Mouse (Mus musculus) ovary, postnatal 36 days (tissue): Measurements from ENCODE around the gene Bsg.
"Not testable (repeated sequence)": the region's sequence is repeated elsewhere in the genome, so short reads cannot be mapped to it uniquely, and the experiment has no call there.

Experiments used
- DNase-seq: peaks from one replicate; pipeline ENCODE4 v3.0.0; 2022; ENCODE audit warnings: low spot score, mixed read lengths

Bsg gene

DNA sequence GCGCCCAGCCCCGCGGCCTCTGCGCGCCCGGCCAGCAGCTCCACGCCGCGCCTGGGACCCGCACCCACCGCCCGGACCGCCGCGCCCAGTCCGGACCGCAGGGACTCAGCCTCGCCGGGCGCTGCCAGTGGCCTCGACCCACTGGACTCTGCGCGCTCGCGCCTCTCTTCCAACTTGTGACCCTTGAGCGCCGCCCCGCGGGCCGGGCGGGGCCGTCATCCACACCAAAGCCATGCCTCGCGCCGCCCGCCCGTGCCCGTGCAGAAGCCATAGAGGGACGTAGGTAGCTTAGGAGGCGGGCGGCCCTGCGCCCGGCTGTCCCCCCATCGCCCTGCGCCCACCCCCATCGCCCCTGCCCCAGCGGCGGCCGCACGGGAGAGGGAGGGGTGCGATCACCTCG, 31.1 kb downstream of the Bsg start:
- no peak for DNase-seq

DNA sequence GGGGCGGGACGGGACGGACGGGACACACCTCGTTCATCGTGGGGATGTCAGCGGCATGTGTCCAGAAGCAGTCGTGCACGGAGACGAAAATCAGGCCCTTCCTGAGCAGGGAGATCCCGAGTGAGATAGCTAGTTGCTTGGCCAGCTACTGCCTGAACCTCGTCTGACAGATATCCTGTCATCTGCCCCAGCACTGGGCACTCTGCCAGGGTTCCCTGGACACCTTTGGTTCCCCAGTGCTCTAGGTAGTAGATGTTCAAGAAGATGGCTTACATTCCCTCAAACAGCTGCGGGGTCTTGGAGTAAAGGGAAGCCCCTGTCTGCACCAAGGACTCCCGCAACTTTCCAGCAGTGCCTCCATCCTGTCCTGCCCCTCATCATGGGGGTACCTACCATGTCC, 32.4 kb downstream of the Bsg start:
- DNase-seq = no peak

DNA sequence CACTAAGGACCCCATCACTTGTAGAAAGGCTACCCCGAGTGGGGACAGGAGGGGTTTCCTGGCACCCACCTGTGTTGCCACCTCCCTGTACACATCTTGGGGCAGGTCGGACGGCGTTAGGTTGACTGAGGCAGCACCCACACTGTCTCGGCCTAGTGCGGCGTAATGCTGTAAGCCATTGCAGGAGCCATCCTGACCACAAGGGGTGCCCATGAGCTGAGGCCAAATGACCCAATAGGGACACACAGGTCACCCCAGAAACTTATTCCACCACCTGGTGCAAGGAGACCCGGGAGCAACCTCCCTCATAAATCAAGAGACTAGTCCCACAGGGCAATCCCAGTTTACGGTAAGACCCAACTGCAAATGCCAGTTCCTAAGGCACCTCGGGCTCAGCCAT, 34.0 kb downstream of the Bsg start:
- no peak for DNase-seq

DNA sequence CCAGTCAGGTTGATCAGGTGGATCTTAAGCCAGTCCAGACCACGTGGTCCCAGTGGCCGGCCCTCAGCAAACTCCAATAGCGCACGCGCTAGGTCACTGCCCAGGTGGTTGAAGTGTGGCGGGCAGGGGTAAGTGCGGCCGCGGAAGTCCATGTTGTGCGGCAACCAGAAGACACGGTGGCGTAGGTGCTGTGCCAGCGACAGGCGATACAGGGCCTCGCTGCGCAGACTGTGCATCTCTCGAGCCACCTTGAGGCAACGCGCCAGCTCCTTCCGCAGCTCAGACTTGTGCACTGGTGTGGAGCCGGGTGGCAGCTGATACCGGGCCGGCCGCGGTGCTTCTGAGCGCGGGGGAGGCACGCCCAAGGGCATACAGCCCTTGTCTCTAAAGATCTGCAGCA, 34.9 kb downstream of the Bsg start:
- DNase-seq = no peak

DNA sequence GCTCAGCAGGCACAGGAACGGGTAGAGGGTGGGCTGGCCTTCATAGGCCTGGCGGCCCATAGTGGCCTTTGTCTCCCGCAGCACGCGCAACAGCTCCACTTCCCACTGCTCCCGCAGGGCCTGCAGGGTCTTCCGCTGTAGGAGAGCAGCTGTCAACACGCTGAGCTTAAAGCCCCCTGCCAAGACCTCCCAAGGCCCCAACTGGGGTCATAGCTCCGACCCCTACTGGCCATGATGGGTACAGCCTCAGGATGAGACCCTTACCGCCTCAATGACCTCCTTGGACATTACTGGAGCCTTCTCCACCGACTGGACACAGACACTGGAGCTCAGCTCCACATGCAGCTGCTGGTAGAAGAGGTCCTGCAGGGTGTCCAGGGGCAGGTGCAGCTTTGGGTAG, 36.6 kb downstream of the Bsg start:
- no peak for DNase-seq

DNA sequence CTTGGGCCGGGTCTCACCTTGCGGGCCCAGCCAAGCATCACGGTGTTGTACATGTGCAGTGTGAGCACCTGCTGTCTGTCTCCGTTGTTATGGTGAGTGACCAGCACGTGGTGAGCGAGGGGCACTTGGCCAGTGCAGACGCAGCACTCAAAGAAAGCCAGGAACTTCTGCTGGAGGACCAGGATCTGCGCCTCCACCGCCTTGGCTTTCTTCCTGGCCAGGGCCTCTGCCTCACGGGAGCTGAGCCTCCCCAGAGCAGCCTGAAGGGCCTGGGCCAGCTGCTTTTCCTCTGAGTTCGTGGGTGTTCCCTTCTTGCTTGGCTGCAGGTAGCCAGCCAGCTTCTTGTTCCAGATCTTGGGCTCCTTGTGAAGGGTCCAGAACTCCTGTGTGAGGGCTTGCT, 38.9 kb downstream of the Bsg start:
- DNase-seq = no peak

DNA sequence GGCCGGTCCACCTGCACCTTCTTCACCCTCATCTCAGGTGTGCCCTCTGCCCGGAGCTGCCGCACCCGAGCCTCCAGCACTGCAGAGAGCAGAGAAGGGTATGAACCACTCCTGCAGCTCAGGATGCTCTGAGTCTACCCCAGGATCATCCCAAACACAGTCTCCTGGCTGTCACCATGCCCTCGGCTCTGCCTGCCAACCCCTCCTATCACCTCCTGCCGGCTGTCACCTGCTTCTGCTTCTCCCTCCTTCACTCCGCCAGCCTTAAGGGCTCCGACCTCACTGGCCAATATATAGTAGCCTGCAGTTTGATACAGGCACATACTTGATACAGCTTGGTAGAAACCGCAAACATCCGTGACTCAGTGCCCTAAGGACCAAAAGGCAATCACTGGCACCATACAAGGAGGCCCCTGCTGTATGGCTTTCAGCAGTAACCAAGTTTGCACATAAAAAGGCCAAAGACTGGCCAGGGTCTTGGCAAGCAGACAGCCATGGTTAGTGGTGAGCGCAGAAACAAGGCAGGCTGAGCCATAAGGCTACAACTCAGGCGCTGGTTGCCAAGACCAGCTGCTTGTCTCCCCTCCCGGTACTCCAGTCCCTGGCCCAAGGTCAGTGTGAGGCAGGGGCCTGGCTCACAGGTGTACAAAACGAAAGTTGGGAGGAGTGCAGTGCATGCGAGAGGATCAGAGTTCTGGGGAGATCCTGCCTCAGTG, 39.5 kb downstream of the Bsg start:
- DNase-seq = no peak

DNA sequence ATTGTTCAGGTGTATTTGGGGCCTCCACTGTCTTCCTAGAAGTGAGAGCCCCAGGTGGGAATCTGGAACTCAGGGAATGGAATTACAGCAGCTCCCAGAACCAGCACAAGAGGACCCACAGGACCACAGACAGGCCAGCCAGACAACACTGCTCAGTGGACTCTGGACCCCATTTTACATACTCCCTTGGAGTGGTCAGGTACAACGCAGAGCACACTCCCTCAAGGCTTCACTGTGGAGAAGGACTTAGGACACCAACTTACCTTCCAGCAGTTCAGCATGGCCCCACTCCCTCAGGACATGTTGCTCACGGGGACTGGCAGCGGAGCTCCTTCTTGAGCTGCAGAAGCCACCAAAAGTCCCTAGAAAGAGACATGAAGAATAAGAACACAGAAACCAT, 41.1 kb downstream of the Bsg start:
- no peak for DNase-seq

DNA sequence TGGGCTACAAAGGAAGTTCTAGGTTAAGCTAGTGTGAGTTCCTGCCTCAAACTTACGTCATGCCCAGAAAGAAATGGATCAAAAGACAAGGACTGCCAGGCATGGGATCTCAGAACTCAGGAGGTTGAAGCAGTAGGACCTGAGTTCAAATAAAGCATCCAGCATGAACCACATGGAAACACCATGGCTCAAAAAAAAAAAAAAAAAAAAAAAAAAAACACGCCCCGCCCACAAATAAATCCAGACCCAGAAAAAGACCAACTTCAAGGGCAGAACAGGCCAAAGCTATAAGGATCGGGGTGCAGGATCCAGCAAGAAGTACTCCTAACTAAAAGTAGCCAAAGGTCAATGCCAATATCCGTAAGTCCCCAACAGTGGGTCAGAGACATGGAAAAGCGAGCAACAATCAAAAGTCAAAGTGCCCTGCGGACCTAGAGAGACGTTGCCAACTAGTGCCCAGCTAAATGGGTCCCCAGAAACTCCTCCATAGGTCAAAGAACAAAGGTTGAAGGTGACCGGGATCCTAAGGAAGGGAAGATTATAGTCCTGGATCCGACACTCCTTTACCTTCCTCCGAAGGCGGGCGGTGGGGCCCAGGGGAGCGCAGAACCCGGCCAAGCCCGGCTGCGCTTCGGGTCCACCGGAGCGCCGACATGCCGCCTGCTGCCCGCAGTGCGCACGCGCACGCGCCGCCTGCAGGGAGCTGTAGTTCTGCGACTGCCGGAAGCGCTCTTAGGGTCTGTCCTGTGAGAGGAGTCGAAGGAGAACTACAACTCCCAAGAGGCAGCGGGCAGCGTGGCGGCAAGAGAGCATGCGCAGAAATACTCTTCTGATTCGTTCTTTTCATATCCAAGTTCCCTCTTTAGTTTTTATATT, 41.8 kb downstream of the Bsg start, which contains the start of gene Polrmt:
Polrmt (minus strand) TSS at position 684 of the 876 bp plus-strand sequence.
- DNase-seq = peak; percentile 94

DNA sequence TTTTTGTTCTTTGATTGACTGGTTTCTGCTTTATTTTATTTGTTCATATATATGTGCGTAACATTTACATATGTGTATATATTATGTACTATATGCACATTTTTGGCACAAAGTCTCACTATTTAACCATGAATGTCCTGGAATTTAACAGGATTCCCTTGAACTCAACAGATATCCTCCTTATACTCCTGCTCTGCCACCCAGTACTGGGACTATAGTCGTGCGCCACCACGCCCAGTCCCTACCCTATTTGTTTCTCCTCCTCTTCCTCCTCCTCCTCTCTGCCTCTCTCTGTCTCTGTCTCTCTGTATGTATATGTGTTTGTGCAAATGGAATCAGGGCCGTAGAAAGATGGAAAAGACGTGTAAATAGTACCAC, 42.5 kb downstream of the Bsg start:
- DNase-seq = peak; percentile 3

DNA sequence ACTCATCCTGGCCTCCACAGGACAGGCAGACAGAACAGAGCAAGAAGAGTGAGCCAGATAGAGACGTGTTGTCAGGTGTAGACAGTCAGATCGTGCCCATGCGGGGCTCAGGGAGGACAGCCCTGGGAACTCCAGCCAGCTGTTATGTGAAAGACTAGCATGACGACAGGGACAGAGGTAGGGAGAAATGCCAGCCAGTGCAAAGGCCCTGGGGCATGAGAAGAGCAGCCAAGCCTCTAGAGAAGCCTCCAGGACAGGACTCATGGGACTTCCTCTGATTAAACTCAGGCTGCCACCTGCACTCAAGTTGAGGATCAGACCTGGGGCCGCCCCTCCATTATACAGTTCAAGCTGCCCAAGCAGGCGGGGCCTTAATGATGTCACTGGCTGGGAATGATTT, 44.2 kb downstream of the Bsg start:
- peak; percentile 3 for DNase-seq

DNA sequence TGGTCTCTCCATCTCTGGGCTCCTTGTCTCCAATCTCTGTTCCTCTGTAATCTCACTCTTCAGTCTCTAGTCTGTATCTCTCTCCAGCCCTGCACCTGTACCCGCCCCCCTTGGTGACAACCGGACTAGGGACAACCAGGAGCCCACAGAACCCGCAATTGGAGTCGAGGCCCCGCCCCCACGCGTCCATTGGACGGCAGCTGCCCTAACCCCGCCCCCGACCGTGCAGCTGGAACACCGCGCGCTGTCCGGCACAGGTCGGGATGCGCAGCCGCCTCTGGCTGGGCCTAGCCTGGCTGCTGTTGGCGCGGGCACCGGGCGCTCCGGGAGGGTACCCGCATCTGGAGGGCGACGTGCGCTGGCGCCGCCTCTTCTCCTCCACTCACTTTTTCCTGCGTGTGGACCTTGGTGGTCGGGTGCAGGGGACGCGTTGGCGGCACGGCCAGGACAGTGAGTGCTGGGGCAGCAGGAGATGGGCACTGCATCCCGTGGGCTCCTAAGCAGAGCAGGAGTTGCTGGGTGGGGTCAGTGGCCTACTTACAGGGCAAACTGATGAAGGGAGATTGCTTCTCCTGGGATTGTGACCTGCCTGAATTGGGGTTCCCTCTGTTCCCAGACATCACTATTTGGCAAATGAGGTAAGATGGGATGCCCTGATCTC, 50.7 kb downstream of the Bsg start, which contains the start of gene Fgf22:
Fgf22 (plus strand) TSS at position 221 of the 661 bp plus-strand sequence.
- peak; percentile 72 for DNase-seq

DNA sequence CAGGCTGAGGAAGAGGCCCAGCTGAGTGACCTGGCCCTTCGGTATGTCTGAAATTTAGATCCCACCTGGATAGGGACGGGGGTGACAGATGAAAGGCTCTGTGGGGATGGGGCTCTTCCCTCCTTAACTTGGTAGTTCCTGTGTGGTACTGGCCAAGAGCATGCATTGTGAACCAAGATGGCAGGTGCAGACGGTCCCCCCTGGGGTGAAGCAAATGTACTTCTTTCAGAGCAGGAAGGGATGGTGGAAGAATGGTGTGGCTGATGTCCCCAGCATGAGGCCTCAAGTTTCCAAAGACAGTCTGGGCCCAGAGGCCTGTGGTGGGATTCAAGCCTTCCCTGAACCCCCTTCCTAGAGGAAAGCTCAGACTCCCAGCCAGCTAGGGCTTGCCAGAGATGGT, 51.6 kb downstream of the Bsg start:
- DNase-seq = no peak

DNA sequence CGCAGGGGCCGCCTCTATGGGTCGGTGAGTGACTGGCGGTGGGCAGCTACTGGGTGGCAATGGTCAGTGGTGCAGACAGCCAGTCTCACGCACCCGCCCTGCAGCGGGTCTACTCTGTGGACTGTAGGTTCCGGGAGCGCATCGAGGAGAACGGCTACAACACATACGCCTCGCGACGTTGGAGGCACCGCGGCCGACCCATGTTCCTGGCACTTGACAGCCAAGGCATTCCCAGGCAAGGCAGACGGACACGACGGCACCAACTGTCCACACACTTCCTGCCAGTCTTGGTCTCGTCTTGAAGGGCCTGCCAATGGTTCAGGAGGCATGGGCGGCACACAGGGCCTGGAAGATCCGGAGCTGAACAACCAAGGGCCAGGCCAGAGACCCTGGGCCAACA, 52.4 kb downstream of the Bsg start:
- DNase-seq = no peak

DNA sequence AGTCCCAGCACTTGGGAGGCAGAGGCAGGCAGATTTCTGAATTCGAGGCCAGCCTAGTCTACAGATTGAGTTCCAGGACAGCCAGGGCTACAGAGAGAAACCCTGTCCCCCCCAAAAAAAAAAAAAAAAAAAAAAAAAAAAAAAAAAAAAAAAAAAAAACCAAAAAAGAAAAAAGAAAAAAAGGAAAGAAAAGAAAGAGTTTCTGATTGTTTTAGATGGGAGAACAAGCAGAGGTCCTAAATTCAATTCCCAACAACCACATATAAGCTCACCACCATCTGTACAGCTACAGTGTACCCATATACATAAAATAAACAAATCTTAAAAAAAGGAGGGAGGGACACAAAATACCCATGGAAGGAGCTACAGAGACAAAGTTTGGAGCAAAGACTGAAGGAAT, 55.4 kb downstream of the Bsg start:
- DNase-seq = not testable (repeated sequence)

DNA sequence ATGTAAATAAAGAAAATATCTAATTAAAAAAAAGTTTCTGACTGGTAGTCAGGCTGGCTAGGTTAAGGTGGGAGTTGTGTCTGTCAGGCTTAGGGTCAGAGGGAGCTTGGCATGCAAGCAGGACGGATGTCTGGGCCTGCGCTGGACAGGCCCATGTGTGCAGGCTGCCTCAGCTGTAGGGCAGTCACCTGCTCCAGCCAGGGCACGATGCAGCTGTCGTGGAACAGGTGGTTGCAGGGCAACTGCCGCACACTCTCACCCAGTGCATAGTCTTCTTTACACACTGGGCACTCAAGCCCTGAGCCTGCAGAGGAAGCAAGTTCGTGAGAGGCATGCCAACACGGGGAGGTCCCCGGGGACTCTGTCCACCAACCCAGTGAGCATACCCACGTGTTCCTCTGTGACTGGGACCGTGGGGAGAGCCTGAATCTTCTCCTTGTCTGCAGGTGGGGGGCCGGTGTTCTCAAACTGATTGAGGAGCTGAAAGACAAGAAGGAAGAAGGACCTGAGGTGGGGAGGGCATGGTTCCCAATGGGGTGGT, 56.4 kb downstream of the Bsg start:
- DNase-seq = no peak
